In genomic region chrX:93905531-93905930, GRCm38 (mm10) we compare ENCODE assay signal across 23 mouse cellular contexts.
DNase-seq lines count a peak whose midpoint lies in the region; ATAC-seq and TF ChIP-seq lines count a peak whose summit lies in the region.
"Had no signal": no experiment of that assay in that cellular context is flagged by ENCODE, and none has a peak within 500 bp of the region (broad histone marks: within the 10 kb centered on the region; RNA-seq: fewer than 3 reads in every experiment).

No protein-coding gene starts in this region.

- 0 out of 2 replicates have a peak, but pooled peaks have one; percentile 23 for TF ChIP-seq EP300 in lung, postnatal 0 days (IDR thresholded peaks at IDR 0.05)

- H3K27ac ChIP-seq in lung, postnatal 0 days (ENCODE audit: low read length) = no peak overlapping the region
- no peak overlapping the region for H3K27ac ChIP-seq in intestine, embryonic 16.5 days (ENCODE audit: low read length)
- no peak overlapping the region for H3K27ac ChIP-seq in forebrain, embryonic 15.5 days (replicated peaks)
- H3K27ac ChIP-seq: embryonic facial prominence, embryonic 10.5 days; limb, embryonic 12.5 days; midbrain, embryonic 15.5 days; stomach, embryonic 15.5 days had no signal

- DNase-seq in lung, postnatal 0 days (ENCODE audit: low spot score) = peak; percentile 5
- no peak for DNase-seq in lung, postnatal 36 days
- DNase-seq in MEL-GATA-1-ER (ENCODE audit: extremely low read depth, low read depth) = peak; percentile 75
- DNase-seq in induced T-regulatory cell, adult 2 months (ENCODE audit: low read depth) = peak; percentile 5
- DNase-seq in naive thymus-derived CD4-positive, alpha-beta T cell, adult 2 months (ENCODE audit: low read depth) = peak; percentile 44
- DNase-seq in layer of hippocampus, adult 9-10 months (ENCODE audit: low spot score) = no peak
- DNase-seq: adrenal gland, adult 2 months; B cell, adult 2 months; cerebellum, adult 11 months; cerebellum, adult 9-11 months; gastrocnemius, postnatal 25 days; kidney, adult 8-10 months; kidney, postnatal 14 days; lung, postnatal 14 days; right cerebral cortex, adult 18-20 months; thymus, postnatal 4 days had no signal

- TF ChIP-seq CTCF in lung, postnatal 0 days (IDR thresholded peaks at IDR 0.05) = no peak

- no peaks in the 10 kb centered on the region for H3K9me3 ChIP-seq in lung, postnatal 0 days (ENCODE audit: low read length)
- no peaks in the 10 kb centered on the region for H3K9me3 ChIP-seq in intestine, embryonic 16.5 days (ENCODE audit: control insufficient read depth, low read length)
- no peaks in the 10 kb centered on the region for H3K9me3 ChIP-seq in forebrain, embryonic 15.5 days
- H3K9me3 ChIP-seq: embryonic facial prominence, embryonic 10.5 days; limb, embryonic 12.5 days; midbrain, embryonic 15.5 days; stomach, embryonic 15.5 days had no signal

- no peaks in the 10 kb centered on the region for H3K4me1 ChIP-seq in lung, postnatal 0 days (ENCODE audit: insufficient read depth, low read depth, low read length)
- no peaks in the 10 kb centered on the region for H3K4me1 ChIP-seq in intestine, embryonic 16.5 days (ENCODE audit: control insufficient read depth, insufficient read depth, low read length)
- no peaks in the 10 kb centered on the region for H3K4me1 ChIP-seq in forebrain, embryonic 15.5 days
- H3K4me1 ChIP-seq: embryonic facial prominence, embryonic 10.5 days; limb, embryonic 12.5 days; midbrain, embryonic 15.5 days; stomach, embryonic 15.5 days had no signal

- no peak overlapping the region for H3K9ac ChIP-seq in lung, postnatal 0 days (replicated peaks; ENCODE audit: low read depth)
- no peak overlapping the region for H3K9ac ChIP-seq in intestine, embryonic 16.5 days (ENCODE audit: low read depth, low read length)
- H3K9ac ChIP-seq in forebrain, embryonic 15.5 days (replicated peaks) = no peak overlapping the region
- H3K9ac ChIP-seq: limb, embryonic 12.5 days; midbrain, embryonic 15.5 days; stomach, embryonic 15.5 days had no signal

- no peaks in the 10 kb centered on the region for H3K36me3 ChIP-seq in lung, postnatal 0 days (ENCODE audit: insufficient read depth, low read length)
- H3K36me3 ChIP-seq in intestine, embryonic 16.5 days (ENCODE audit: control insufficient read depth, insufficient read depth, low read length) = no peaks in the 10 kb centered on the region
- no peaks in the 10 kb centered on the region for H3K36me3 ChIP-seq in forebrain, embryonic 15.5 days
- H3K36me3 ChIP-seq: embryonic facial prominence, embryonic 10.5 days; limb, embryonic 12.5 days; midbrain, embryonic 15.5 days; stomach, embryonic 15.5 days had no signal

- H3K27me3 ChIP-seq in lung, postnatal 0 days (replicated peaks; ENCODE audit: insufficient read depth, low read length) = no peaks in the 10 kb centered on the region
- H3K27me3 ChIP-seq in intestine, embryonic 16.5 days (replicated peaks; ENCODE audit: control insufficient read depth, insufficient read depth, low read length) = 0 out of 2 replicates have a peak, but pooled peaks cover 9% of the 10 kb centered on the region
- no peaks in the 10 kb centered on the region for H3K27me3 ChIP-seq in forebrain, embryonic 15.5 days
- H3K27me3 ChIP-seq: midbrain, embryonic 15.5 days; stomach, embryonic 15.5 days had no signal

- 59% methylated on average over 5 of the region's 5 CpGs for WGBS in lung, postnatal 0 days
- 87% methylated on average over 5 of the region's 5 CpGs for WGBS in intestine, embryonic 16.5 days
- 92% methylated on average over 5 of the region's 5 CpGs for WGBS in forebrain, embryonic 15.5 days

- no peak overlapping the region for H3K4me3 ChIP-seq in lung, postnatal 0 days (ENCODE audit: low read depth, low read length)
- no peak overlapping the region for H3K4me3 ChIP-seq in intestine, embryonic 16.5 days (ENCODE audit: low read length)
- H3K4me3 ChIP-seq in forebrain, embryonic 15.5 days = no peak overlapping the region
- H3K4me3 ChIP-seq: embryonic facial prominence, embryonic 10.5 days; limb, embryonic 12.5 days; midbrain, embryonic 15.5 days; stomach, embryonic 15.5 days had no signal

- ATAC-seq in lung, postnatal 0 days = no peak
- ATAC-seq in intestine, embryonic 16.5 days = no peak
- ATAC-seq in forebrain, embryonic 15.5 days (replicated peaks) = no peak
- ATAC-seq: forebrain, embryonic 16.5 days; midbrain, embryonic 15.5 days had no signal

- no peak overlapping the region for H3K4me2 ChIP-seq in lung, postnatal 0 days (replicated peaks; ENCODE audit: low read depth, low read length)
- H3K4me2 ChIP-seq in intestine, embryonic 16.5 days (ENCODE audit: low read depth, low read length) = no peak overlapping the region
- H3K4me2 ChIP-seq in forebrain, embryonic 15.5 days (replicated peaks) = no peak overlapping the region
- H3K4me2 ChIP-seq: limb, embryonic 12.5 days; midbrain, embryonic 15.5 days; stomach, embryonic 15.5 days had no signal

Comparison
In these comparisons a context has a peak if more than half of its experiments do, and no peak if none do; other contexts are left out.
1. DNase-seq: peak in lung, postnatal 0 days (single experiment), MEL-GATA-1-ER (single experiment), induced T-regulatory cell, adult 2 months (single experiment) and naive thymus-derived CD4-positive, alpha-beta T cell, adult 2 months (single experiment); none in lung, postnatal 36 days (single experiment) and layer of hippocampus, adult 9-10 months (single experiment).